Mouse (Mus musculus) heart, adult 2 months (tissue): Measurements from ENCODE around the gene Dnase2a.

Source experiments
- CTCF ChIP-seq: fragments of 200-600 bp; IDR thresholded peaks from 2 replicates; pipeline ENCODE4 v1.8.1; 2022; ENCODE audit warnings: antibody characterized with exemption, mild to moderate bottlenecking, moderate library complexity
- POLR2A ChIP-seq: fragments of 200-500 bp; IDR thresholded peaks from 2 replicates; pipeline ENCODE4 v1.6.1; 2011; ENCODE audit warnings: mild to moderate bottlenecking, low read depth, low read length, control low read depth; ENCODE audit not compliant: insufficient read depth

DNA sequence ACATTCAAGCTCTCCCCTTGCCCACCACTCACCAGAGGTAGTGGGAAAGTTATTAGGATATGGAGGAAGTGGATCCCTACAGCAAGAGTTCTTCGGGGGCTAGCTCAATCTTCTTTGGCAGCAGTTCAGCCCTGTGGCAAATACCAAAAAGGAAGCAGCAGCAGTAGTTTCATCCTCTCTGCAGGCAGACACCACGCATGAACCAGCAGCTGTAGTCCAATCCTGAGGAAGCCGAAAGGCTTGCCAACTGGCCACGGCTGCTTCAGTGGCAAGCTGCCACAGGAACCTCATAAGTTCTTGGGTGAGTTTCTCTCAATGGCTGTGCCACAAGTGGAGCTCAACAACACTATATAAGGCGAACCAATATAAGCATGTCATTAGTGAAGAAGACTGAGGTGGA is 12.4 kb upstream of the Dnase2a start:
- TF ChIP-seq POLR2A = no peak
- no peak for TF ChIP-seq CTCF
